Mouse (Mus musculus): ENCODE data around the gene Lmbrd2. TPM values are rescaled to one million over a fixed set of nuclear protein-coding genes. Genes with fewer than 3 reads are reported as not detected.

Gene Lmbrd2
- total RNA-seq (2021): 19.9 and 25.4 TPM in 2 replicates
- long read RNA-seq, experiment 1, full-length matches to known transcripts: 1 of 1 reads
- long read RNA-seq, experiment 1, partial matches to known transcripts: 0 of 1 reads
- long read RNA-seq, experiment 1, other reads (novel, unspliced or antisense): 0 of 1 reads
- long read RNA-seq, experiment 2, partial matches to known transcripts: 1 of 3 reads
- long read RNA-seq, experiment 2, other reads (novel, unspliced or antisense): 2 of 3 reads

DNA sequence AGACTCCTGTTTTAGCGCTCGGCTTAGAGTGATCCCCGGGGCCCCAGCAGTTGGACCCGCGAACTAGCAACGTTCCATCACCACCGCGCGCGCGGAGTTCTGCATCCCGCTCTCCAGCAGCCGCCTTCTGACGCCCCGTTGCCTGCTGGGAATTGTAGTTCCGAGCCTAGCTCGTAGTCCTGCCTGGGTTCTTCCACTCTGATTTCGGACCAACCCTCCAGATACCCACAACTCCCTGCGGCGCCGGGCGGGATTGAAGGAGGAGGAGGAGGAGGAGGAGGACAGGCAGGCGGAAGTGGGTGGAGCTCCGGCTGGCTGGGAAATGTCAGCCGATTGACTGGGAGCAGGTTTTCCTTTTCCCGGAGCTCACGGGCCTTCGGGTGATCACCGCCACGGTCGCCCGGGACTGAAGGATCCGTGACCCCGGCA, at the start of gene Lmbrd2:
Gene Lmbrd2 (plus strand): TSS at position 299 of the 429 bp plus-strand sequence.
- DNase-seq: peak; percentile 99

DNA sequence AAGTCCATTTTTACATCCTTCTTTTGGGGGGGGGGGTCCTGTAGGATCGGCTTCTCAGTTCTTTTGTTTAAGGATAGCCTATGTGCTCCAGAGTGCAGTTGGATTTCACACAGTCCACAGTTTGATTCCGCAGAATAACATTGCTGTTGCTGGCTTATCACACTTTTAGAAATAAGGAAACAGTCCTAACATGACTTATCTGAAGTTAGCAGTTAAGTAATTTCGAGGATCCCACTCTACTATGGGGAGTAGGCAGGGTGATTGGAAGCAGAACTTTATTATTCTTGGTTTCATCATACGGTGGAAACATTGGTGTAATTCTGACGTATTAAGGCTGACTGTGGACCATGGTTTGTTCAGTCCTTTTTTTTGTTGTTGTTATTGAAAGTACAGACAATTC, 49.7 kb upstream of the Lmbrd2 start:
- no peak for DNase-seq

DNA sequence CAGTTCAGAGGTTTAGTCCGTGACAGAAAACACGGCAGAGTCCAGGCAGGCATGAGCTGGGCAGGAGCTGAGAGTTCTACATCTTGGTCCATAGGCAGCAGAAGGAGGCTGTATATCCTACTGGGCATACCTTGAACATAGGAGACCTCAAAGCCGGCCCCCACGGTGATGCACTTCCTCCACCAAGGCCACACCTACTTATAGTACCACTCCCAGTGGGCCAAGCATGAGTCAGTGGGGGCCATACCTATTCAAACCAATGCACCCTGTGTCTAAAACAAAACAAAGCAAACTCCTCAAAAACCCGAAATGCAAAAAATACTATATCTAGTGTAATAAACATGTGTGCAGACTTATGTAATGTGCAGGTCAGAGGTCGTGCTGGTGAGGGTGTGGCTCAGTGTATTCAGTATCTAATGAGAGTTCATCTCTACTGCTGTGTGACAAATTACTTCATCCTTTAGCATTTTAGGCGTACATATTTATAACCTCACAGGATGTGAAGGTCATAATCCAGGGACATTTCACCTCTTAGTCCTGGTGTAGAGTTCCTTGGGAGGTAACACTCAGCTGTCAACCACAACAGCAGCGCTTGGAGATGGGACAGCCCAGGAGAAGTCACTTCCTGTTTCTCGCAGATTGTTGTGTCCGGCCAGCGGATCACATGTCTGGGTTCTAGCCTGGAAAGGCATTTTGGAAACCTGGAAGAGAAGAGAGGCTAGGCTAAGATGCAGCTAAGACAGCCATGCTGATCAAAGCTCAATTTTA, 46.6 kb upstream of the Lmbrd2 start:
- DNase-seq: no peak

DNA sequence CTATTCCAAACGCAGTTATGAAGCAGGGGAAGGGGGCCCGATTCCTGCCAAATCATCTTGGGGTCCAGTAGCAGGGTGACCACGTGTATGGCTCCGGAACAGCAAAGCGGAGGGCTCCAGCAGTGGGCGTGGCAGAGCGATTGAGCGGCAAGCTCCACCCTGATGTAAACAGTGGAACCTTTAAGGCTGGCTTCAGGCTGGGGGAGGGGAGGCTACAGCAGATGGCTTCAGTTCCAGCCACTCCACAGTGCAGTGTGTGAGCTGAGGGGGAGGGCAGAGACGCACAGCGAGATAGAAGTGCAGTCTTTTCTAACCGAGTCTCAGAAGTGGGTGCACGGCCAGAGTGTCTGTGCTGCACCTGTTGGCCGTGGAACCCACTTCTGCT, 46.0 kb upstream of the Lmbrd2 start:
- no peak for DNase-seq

DNA sequence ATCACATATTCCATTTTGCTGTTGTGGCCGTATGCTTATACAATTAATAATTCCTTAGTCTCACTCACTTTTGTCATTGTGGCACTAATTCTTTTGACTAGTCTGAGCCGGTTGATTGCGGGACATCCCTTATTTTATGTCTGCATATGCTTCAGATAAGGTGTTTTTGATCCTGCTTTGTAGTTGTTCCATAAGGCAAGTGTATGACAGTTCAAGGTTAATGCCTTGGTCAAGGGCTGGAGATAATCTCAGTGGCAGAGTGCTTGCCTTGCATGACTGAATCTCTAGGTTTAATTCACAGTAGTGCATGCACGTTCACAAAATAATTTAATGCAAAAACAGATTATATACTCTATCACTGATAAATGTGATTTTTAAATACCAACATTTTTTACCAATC, 43.5 kb upstream of the Lmbrd2 start:
- DNase-seq: no peak

DNA sequence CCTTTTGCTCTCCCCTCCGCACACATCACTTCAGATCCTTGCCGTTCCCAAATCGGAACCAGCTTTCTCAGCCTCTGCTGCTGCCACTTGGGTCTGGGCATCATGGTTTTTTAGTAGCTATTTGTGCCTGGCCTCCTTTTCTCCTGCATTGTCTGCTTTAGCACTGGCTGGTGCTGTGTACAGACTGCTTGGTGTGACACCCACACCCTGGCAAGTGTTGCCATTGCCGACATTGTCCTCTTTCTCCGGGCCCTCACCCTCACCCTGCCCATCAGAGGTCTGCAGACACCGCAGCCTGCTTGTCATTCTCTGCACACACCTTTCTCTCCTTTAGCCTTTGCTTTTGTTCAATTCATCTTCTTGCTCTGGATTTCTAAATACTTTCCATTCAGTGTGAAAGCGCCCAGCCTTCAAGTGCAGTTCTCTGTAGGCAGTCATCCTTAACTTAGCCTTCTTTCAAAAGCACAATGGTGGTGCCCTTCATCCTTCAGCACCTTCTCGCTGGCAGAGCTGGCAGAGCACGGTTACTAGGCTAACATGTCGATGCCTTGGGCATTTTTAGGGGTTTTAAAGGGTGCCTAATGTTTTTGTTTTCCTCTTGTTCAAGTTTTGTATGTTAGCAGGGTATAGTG, 39.8 kb upstream of the Lmbrd2 start:
- no peak for DNase-seq

DNA sequence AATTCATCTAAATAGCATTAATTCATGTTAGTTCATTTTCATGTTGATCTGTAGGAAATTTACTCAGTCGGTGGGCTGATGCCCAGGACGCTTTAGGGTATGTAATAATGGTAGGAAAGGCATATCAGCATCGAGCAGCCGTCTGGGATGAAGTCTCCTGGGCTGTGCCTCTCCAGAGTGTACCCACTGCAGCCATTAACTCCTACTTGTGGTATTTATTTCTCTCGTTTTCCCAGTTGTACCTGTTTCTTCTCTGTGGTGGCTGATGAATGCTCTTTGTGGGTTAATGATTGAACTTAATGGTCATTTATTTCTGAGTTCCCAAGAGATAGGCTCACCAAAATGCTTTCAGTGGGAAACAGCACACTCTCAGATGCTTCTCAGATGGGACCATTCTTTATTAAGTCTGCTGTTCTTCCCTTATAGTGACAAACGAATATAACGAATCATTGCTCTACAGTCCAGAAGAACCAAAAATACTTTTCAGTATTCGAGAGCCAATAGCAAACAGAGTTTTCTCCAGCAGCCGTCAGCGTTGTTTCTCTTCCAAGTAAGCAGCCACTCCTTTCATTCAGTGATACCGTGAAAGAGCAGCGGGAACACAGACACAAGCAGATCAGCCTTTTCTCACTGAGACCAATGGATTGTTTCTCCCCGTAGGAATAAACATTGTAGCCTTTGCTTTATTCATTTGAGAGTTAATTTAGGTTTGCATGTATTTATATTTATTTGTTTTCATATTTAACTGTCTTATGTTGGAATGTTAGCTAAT, 33.9 kb upstream of the Lmbrd2 start:
- no peak for DNase-seq

DNA sequence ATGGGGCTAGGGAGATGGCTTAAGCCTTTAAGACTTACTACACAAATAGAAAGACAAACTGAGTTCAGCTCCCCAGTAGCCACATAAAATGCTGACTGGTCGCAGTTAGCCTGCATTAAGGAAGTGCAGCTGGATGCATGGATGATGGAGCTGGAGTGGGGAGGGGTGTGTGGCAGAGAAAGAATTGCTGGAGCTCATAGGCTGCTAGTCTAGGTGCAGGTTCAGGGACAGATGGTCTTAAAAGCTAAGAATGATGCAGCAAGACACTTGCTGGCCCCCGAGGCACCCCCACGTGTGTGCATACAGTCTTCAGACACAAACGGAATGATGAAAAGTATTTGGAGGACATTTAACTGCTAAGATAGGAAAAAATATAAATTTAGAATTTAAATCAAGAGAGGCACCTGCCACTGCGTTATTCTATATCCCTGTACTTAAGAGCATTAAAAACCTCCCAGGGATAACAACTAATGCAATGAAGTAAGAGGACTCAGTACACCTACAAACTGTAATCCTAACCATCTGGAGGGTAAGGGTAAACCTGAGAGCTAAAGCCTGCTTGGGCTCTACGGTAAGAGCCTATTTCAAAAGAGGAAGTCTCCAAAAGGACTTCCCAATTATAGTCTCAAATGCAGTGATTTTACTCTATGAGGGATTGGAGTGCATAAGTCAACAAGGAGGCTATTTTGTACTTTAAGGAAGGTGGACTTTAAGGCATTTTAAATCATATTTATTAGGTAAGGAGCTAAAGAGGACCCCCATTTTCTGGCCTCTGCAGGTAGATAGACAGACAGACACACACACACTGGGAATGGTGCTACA, 29.6 kb upstream of the Lmbrd2 start:
- DNase-seq: no peak

DNA sequence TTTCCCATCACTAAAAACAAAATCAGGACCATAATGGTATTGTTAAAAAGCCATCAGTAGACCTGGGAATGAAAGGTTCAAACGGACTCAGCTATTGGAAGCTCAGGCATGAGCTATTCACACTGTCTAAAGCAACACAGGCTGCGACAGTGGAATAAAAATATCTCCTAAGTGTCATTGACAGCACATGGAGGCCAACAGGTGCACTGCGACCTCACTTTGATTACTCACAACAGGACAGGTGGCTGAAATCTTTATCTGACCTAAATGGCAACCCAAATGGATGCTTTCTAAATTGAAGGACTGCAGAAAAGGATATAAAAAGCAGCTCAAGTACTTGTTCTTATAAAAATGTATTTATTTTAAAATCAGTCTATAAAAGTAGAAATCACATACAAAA, 28.7 kb upstream of the Lmbrd2 start:
- DNase-seq: no peak

DNA sequence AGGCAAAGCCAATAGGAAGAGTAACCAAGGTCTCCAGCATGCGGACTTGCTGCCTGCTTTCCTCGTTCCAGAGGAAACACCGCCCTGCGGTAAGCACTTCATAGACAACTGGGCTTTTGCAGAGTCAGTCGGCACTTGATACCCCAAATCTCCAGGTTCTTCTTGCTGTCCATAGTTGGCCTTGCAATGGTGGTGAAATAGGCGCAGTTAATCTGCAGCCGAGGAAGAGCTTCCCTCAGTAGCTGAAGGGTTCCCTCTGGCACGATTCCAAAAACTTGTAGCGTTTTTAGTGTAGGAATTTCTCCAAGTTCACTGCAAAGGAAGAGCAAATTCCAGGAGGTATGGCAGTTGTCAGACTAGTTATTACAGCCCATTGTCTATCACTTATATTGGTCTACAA, 26.8 kb upstream of the Lmbrd2 start:
- peak; percentile 25 for DNase-seq

DNA sequence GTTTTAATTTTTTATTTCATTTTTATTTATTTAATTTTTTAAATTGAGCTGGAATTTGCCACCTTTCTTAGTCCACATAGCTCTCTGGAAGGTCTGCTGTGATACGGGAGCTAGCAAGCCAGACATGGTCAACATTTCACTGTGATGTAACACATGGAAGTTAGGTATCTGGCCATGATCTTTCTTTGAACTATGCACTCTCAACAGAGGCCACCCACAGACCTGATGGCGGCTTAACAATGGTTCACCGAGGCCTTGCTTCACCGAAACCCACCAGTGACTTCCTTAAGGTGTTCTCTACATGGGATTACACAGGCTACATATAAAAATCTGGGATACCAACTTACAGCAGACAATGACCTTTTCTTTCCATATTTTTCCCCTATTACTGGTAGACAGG, 26.2 kb upstream of the Lmbrd2 start:
- no peak for DNase-seq

DNA sequence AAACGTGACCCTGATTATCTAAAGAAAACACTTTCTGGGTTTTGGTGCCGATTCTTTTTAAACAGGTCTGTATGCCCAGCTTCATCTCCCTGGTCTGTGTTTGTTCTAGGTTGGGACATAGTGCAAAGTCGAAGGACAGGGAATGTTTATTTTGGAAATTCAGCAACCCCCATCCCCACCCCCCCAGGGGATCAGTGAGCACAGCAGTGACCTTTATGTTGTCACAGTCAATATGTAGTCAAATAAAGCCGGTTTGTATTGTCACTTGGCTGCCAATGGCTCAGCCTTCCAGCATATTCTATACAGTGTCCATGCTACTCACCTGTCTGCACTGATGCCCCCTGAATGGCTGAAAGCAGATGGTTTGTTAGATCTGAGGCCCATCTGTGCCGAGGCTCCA, 25.8 kb upstream of the Lmbrd2 start:
- no peak for DNase-seq

DNA sequence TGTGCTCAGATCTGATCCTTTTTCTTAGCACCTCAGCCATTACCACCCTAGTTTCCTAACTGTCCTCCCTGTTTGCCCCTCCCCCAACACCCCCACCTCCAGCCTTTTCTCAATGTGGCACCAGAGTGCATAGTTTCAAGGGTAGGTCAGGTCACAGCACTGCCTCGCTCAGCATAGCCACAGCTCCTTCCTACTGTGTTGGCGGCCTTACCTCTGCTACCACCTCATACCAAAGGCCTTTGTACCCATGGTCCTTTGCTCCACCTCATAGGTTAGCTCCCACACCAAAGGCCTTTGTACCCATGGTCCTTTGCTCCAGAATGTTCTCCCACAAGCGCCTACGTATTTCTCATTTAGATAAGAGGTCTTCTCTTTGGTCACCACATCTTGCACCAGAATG, 21.5 kb upstream of the Lmbrd2 start:
- DNase-seq: no peak

DNA sequence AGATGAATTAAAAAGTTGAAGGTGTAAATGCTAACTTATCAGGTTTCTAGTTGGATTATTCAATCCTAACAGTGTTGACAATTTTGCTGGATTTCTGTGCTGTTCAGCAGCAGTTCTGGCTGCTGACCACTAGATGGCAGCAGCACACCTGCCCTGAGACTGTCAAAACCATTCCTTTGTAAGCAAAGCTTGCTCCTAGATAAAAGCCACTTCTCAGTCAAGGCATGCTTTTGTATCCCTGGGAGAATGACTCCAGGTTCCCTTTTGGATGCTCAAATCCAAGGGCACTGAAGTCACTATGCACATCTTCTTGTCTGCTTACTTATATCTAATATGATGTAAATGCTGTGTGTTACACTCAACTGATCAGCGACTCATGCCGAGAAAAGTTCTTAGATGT, 20.3 kb upstream of the Lmbrd2 start:
- peak; percentile 59 for DNase-seq

DNA sequence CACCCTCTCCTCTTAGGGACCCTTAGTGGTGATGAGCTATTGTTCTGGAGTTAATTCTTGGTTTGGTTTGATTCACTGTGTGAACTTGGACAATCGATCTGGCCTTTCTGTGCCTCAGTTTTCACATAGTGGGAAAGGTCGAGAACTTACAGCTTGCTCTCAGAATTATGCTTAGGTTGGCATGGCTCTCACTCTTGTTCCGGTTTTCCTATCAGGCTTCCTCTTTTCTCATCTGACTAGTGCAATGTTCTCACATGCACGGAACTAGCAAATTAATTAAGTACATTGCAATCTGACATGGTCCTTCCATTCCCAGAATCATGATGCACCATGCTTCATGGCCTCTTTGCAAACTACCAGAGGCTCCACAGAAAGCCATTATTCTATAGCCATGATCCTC, 17.4 kb upstream of the Lmbrd2 start:
- DNase-seq: no peak

DNA sequence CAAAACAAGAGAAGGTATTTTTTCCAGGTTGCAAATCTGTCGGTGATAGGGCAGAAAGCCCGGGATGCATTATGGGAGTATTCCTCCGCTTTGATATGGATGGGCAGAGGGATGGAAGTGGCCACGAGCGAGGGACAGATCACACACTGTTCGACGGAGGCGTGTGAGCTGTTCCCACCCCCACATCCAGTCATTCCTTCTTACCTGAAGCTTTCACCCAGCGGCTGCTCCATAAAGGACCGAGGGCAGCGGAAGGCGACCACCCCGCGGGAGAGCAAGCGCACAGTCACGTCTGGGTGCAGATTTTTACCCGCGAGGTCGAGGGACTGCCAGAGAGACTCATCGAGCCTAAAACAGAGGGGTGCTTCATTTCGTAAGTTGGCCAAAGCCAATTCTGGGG, 15.5 kb upstream of the Lmbrd2 start:
- DNase-seq: no peak

DNA sequence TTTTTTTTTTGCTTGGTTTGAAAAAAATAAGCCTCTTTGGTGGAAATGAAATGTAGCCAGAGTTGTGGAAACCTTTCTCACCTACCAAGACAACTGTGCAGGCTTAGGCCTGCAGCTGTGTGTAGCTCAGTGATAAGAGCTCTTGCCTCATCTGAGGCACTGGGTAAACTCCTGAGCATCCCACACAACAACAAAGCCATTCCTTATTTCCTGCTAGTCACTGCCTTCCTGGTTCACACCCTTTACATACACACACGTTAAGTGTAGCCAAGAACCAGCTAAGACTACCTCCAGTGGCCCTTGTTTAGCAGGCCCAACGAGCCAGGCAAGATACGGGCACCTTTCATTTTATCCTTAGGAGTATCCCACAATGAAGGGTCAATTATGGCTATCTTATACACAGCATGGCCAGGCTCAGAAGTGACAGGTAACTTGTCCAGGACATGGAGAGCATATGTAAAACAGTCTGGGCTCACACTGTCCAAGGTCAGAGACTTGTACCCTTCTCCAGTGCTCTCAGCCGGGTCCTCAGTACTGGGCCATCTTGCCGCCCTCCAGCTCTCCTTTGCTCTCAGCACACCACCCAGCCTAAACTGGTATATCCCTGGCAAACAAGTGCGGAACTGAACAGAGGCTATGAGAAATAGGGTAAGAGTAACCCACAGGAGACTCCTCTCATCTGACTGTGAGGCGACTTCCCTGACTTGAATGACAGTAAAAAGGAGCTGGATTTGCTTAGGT, 13.1 kb upstream of the Lmbrd2 start:
- no peak for DNase-seq

DNA sequence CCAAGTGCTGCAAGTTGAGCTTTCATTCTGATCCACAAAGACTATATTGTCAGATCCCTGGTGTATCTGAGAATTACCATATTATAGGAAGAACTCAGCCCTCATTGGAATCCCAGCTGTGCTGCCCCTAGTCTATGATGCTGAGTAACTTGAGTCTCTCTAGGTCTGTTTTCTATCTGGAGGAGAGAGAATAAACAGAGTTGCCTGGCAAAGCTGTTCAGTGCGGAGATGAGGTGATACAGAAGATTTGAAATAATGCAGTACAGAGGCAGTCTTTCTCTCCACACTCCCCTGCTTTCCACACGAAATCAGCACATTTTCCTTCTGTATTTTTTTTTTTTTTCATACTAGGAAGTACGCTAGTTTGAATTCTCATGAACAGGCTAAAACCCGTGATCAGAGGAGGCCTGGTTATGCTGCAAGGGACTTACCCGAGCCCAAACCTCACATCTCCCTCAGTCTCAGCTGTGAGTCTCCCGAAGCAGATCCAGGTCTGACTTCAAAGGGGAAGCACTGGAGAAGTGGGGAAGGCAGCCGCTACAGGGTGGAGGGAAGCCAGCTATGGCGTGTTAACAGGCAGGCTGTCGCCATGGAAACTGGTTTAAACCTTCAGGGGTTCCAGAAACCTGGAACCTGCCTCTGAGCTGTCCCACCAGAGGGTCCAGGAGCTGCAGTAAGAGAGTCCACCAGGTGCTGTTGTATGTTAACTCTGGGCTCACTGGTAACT, 9.4 kb upstream of the Lmbrd2 start:
- DNase-seq: no peak

DNA sequence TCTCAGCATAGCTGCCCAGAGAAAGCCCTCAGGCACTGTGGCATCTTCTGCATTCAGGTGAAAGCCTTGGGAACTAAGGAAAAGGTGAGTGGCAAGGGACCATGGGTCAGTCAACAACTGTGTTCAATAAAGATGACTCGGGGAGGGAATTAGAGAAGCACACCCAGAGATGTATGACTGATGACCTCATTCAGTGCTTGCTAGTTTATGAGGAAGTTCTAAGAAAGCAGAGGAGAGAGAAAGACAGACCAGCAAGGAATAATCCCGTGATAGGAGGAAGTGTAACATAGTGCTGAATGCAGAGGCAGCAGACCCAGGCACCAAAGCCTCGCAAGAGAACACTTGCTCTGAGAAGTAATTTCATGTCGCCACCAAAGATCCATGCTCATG, 8.9 kb upstream of the Lmbrd2 start:
- no peak for DNase-seq

DNA sequence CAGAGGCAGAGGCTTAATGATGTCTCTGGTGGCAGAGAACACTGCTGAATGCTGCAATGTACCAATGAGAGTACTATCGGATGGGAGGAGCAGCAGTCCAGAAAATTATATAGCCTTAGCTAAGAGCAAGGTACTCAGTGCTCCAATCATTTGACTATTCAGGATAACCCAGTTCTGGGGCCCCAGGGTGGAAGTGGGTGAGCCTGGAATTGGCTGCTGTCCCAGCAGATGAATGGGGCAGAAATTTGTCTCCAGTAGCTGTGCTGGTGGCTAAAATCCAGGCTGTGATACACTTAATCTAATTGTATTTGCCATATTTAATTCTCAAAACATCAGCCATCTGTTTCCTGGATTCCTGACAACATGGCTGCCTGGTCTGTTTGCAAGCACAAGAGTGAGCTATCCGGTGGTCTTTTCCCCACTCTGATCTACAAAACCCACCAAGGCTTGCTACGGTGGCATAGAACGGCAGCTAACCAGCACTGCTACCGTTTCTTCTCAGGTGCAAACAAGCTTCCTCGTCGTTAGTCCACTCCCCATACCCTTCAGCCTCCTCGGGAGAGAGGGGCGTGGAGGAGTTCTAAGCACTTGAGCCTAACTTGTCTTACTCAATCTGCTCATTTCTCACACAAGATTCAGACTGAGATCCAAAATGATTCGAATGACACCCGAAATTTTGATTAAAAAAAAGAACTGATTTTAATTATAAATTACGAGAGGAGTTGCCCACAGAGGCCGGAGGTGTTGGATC, 7.5 kb upstream of the Lmbrd2 start:
- DNase-seq: peak; percentile 43
